Mouse (Mus musculus) cerebellum, postnatal 10 days (tissue): ENCODE data around the gene Capn2.

ENCODE experiments used
- DNase-seq, 2 experiments: peaks; one replicate each; pipeline ENCODE4 v3.0.0; 2021; ENCODE audit warnings: mixed read lengths in 2 of 2

Gene Capn2

DNA sequence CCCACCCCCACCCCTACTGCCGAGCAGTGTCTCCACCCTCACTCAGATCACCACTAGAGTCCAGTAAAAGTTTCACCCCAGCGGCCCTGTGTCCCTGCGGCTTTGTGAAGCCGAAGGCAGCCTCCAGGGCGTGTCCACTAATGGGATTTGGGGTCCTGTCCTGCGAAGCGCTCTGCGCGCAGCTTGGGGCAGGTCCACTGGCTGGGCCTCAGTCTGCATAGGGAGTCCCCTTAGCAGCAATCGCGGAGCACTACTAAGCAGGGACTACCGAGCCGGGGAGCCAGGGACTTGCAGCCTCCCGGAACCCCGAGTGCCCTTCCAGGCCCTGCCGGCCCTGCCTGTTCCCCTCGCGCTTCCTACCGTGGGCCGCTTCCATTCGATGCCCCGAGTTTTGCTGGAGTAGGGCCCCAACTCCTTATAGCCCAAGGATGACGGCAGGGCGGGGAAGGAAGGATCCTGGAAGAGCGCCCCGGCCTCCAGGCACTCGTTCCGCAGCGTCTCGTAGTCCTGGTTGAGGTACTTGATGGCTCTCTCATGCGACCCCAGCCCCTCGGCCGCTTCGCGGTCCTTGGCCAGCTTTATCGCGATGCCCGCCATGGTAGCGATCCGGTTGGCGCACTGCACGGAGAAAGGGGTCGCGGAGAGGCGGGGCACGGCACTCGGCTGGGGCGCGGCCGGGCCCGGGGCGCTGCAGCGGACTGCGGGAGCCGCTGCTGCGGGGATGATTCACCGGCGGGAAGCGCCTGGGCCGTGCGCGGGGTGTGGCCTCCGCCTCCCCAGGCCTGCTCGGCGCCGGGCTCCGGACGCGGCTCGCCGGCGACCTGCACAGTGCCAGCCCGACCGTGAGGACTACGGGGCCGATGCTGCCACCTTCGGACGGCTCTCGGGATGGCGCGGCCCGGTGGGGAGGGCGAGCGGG, at the start of gene Capn2:
Gene Capn2 (minus strand): TSS at position 851 of the 919 bp plus-strand sequence.
- DNase-seq, result peak; percentile 93 to 94

DNA sequence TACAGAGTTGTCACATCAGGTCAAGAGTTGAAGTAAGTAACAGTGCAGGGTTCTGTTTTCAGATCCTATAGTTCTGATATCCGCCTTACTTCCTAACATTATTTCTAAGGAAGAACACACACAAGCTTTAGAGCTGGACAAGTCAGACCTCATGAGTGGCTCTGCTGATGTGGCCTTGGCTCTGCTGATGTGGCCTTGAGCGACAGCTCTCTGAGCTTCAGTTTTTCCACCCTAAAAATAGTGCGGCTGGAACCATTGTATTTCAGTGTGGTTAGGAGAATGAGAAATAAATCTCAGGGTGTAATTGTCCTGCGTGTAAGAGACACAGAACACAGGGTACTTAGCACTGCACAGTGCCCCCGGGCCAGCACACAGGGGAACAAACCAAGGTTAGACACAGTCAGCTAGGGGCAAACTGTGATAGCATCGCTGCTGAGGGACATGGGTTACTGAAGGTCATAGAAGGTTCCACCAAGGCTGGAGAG, 48.0 kb upstream of the Capn2 start:
- no peak for DNase-seq

DNA sequence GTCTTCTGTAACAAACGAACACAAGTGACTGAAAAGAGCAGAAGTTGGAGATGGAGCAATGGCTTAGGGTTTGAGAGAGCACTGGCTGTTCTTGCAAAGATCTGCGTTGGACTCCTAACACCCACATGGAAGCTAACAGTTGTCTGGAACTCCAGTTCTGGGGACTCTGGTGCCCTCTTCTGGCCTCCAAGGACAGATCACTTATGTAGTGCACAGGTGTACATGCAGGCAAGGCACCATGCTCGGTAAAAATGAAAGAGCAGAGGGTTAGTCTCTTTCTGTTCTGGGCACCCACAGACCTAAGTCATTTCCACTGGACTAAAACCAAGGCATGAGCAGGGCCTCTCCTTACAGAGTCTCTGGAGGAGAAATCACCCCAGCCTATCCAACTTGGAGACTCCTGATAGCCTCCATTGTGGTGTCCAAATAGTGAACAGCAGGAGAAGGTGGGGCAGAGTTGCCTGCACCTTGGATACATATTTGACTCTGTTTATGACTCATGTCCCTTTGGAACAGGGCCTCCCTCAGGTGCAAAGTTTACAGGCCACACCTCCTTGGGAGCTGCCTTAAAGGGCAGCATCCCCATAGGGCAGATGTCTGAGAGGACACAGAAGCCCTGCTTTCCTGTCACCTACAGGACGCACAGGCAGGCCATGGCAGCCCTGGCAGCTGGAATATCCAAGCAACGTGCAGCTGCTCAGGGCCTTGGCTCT, 47.2 kb upstream of the Capn2 start, which contains the start of gene Capn8:
Gene Capn8 (plus strand): TSS at position 600 of the 713 bp plus-strand sequence.
- DNase-seq, result peak; percentile 26 to 33

DNA sequence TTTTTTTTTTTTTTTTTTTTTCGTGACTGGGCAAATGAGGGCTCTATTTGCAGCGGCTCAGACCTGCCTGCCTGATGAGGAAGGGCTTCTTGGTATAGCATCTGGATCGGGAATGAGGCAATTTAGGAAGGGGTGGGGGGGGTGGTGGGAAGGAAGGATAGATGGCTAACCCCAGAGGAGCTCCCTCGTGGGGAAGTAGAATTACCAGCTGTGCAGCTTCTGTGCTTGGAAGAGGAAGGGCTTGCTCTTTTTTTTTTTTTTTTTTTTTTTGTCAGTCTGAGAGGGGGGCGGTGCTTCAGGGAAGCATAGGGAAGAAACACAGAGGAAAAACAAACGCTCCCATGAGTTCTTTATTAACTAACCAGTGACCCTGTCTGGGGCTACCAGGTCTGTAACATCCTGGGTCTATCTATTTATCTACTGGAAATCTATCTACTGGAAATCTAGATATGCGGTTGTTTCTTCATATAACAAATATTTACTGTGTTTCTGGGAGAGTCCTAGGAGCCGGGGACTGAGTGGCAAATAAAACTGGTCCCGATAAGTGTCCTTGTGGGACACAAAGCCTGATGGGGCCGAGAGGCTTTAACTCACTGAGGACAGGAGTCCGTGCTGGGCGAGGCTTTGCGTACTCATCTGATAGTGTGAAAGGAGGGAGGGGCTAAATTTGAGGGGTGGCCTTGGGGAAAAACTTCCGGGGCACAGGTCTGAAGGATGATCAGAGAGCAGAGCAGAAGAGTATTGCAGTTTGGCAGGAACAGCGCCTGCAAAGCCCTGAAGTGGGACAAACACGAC, 45.4 kb upstream of the Capn2 start:
- no peak for DNase-seq

- no peak for DNase-seq
Observed at GRCm38 (mm10) chr1:182561945-182562514, 44.6 kb upstream of the Capn2 start.

DNA sequence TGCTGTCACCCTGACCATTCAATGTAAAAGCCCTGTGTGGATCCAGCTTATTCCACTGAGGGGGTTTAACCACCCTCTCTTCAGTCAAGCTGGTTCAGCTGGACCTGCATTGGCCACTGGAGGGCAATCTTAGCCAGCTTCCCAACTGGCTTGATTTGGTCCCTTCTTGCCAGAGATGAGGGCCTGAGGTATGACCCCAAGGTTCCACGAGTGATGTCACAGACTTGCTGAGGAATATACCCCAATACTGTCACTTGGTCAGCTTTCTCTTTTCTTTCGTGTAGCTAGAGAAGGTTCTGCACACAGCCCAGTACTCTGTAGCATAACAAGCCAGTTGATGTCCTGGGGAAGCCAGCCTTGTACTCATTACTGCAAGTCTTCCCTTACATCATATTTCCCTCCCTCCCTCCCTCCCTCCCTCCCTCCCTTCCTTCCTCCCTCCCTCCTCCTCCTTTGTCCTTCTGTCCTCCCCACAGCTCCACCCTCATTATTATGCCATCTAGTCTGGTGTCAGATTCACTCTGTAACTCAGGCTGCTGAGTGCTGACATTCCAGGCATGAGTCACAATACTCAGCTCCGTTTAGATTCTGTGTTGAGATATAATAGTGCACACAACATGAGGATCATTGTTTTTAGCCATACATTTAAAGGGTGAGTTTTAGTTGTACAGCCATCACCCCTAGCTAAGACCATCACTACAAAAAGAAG, 43.1 kb upstream of the Capn2 start:
- DNase-seq, result peak; percentile 78 to 80

DNA sequence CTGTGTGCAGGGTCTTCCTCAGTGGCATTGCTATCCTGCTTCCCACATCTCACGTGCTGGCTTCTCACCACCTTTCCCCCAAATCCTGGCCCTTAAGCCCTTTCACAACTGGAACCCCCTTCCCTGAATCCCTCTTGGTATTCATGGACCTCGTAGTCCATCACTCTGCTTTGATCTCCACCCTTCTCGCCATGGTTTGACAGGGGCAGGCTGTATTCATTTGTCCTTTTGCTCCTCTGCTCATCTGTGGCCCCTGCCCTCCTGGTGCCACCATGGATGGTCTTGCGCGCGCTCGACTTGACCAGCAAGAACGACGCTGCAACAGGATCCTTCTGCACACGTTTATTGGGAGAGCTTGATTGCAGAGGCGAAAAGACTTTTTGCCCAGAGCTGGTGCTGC, 42.1 kb upstream of the Capn2 start:
- no peak for DNase-seq

DNA sequence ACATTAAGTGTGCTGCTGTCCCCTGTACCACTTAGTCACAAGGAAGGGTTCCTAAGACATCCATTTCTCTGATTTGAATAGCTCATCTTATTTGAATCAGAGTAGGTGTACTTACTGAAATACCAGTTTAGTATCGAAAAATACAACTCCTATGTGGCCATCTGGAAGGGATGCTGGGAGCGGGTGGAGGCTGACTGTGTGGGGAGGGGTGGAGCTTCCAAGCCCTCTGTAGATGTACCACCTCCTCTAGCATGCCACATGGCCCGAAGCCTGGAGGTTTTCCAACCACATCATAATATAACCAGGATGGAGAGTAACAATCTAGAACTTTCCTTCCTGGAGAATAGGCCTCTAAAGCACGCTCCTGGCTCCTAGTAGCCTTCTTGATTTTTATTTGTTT, 40.9 kb upstream of the Capn2 start:
- DNase-seq, result no peak

DNA sequence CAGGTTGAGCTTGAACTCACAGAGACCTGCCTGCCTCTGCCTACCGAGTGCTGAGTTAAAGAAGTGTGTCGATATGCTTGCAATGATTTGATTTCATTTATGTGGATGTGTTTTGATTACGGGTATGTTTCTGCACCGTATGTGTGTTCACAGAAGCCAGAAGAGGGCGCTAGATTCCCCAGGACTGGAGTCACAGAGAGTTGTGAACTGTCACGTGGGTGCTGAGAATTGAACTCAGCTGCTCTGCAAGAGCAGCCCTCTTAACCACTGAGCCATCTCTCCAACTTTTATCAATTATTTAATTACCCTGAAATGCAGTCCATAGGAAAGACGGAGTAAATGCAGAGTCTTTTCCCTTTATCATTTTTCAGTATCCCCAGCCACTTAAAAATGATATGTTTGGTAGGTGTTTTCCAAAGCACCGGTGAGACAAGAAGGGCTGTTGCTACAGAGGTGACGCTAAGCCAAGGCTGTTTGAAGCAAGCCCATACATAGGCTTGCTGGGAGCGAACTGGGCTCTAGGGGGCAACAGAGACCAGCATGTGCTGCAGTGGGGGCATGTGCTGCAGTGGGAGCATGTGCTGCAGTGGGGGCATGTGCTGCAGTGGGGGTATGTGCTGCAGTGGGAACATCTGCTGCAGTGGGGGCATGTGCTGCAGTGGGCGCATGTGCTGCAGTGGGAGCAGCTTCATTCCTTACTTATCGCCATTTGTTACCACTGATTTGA, 36.4 kb upstream of the Capn2 start:
- peak; percentile 76 to 78 for DNase-seq

- no peak for DNase-seq
Observed at GRCm38 (mm10) chr1:182550761-182551160, 33.4 kb upstream of the Capn2 start.

GRCm38 (mm10) chr1:182543906-182544305, 26.5 kb upstream of the Capn2 start:
- DNase-seq, result no peak

GRCm38 (mm10) chr1:182543136-182543535, 25.7 kb upstream of the Capn2 start:
- no peak for DNase-seq

GRCm38 (mm10) chr1:182542110-182542509, 24.7 kb upstream of the Capn2 start:
- DNase-seq, result no peak

DNA sequence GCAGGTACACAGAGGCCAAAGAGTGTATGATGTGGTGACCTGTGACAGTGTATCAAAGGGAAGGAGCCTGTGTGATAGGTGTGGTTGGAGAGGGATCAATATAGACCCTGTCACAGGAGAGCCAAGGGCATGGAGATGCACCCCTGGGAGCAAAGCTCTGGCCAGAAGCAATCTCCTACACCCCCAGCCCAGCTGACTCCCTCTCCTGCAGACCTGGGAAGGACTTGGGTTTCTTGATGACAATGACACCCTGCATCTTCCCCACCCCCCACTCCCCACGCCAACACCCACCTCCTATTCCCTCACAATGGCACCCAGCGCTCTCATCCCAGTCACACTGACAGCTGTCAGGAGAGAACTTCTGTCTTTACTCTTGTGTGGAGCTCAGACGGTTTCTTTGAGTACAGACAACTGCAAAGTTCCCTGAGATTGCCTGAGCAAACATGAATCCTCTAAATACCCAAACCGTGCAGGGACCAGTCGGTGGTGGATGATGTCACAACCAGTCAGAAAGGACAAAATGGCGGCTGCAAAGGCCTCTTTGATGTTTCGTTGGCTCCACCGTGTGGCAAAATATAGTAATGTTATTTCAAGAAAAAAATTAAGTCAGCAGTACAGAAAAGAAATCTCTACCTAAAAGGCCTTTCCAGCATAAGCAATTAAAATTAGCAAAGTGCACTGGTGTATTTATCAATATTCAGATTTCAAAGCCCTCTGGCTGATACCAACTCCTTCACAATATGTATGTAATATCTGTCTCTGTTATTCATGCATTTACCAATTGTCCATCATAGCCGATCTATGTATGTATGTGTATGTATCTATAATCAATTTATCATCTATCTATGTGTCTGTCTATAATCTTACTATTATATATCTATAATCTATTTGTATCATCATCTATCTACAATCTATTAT, 21.9 kb upstream of the Capn2 start:
- peak; percentile 85 to 91 for DNase-seq

GRCm38 (mm10) chr1:182535080-182535481, 17.7 kb upstream of the Capn2 start:
- no peak for DNase-seq

GRCm38 (mm10) chr1:182533583-182533982, 16.2 kb upstream of the Capn2 start:
- no peak for DNase-seq

GRCm38 (mm10) chr1:182527921-182528858, 10.8 kb upstream of the Capn2 start:
- DNase-seq, result no peak

DNA sequence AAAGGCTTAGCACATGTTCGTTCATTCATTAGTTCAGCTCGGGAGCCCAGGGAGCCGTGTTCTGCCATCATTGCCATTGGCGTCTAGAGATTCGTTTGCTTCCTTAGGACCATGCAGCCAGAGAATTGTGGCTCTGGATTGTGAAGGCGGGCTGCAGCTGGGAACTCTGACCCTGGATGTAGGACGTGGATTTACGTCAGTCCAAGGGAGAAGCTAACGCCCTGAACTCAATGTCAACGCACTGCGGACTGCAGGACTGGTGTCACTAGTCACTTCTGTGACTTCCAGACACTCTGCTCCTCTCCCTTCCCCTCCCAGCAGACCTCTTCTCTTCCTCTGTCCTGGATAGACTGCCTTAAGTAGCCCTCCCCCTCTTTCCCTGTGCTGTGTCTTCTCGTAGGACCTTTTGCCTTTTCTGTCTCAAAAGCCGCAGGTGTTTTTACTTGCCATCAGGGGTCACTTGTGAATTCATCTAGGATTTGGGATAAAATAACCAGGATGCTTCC, 9.9 kb upstream of the Capn2 start:
- DNase-seq, result no peak

DNA sequence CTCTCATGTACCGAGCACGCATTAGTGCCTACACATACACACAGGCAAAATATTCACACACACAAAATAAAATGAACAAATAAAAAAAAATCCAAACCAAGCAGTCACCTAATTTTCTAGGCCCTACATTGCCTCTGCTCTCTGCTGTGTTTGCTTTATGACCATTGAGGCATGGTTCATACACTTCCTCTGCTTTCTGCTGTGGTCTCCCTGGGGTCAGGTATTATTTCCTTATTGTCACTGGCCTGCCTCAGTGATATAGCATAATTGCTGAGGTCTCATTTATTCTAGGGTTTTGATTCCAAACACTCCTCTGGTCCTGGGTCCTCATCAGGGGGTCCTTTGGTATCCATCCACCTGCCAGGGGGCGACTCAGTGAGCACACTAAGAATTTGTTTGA, 8.2 kb upstream of the Capn2 start:
- no peak for DNase-seq
